Mouse (Mus musculus): Measurements from ENCODE around the gene Ash1l. TPM values are rescaled to one million over a fixed set of nuclear protein-coding genes. Genes with fewer than 3 reads are reported as not detected.
A peak's percentile ranks its signal among the peaks of the same experiment; 100 is the strongest.

Gene Ash1l
- polyA plus RNA-seq, 1 experiment from 2014 or later: 27.2 TPM

DNA sequence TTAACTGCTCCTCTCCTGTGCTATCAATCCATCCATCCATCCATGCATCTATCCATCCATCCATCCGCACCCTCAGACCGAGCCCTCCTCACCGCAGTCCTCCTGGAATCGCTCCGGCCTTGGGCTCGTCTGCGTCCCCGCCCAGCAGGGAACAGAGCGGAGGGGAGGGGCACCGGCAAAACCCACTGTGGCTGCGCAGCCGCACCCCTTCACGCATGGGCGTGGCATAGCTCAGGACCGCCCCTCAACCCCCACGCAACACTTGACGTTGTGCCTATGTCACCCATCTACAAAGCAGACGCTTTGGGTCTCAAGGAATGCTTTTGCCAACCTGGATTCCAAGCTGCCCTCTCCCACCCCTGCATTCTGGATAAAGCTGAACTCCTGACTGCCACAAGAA lies 142.8 kb downstream of the Ash1l start, which contains the start of gene Rusc1:
TSS of gene Rusc1 (minus strand) at position 137 of the 400 bp plus-strand sequence.
- peak; percentile 58 for ATAC-seq (ENCODE audit: low FRiP score, low TSS enrichment)
- Histone ChIP-seq H3K4me1 (ENCODE audit: control insufficient read depth, insufficient read depth, low read length) (peaks cover 22% of the 10 kb centered on the region; the same call in 1 of the 2 replicates), H3K36me3 (ENCODE audit: control insufficient read depth, insufficient read depth, low read length) (peaks cover 36% of the 10 kb centered on the region), H3K9me3 (ENCODE audit: control insufficient read depth, low read length) (no peaks in the 10 kb centered on the region), H3K9ac (ENCODE audit: low read depth, low read length) (peak within 1 kb of the TSS; percentile 32), H3K27me3 (ENCODE audit: control insufficient read depth, insufficient read depth, low read length) (peaks cover 18% of the 10 kb centered on the region), H3K27ac (ENCODE audit: low read depth, low read length) (no peak within 1 kb of the TSS), H3K4me3 (ENCODE audit: low read length) (peak within 1 kb of the TSS; percentile 70), H3K4me2 (replicated peaks; ENCODE audit: low read depth, low read length) (peak within 1 kb of the TSS; percentile 48)
- WGBS: 3% methylated on average over 18 of the region's 18 CpGs

DNA sequence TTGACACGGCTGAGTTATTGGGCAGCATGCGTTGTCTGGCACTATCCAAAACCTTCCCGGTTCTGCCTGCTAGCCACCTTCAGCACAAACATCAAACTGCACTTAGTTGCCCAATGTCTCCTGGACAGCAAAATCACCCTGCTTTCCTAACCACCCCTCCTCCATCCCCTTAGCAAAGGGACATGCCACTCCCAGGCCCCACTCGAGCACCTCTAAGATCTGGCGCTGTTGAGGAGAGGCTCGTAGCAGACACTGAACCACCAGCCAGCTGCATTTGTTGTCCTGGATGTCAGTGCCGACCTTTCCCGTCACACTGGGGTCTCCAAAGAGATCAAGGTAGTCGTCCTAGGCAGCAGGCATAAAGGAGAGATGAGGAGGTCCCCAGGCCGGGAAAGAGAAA lies 143.6 kb downstream of the Ash1l start:
- H3K4me1 ChIP-seq (ENCODE audit: control insufficient read depth, insufficient read depth, low read length): peaks cover 18% of the 10 kb centered on the region; the same call in 1 of the 2 replicates
- no peak overlapping the region for H3K4me3 ChIP-seq (ENCODE audit: low read length)
- no peak overlapping the region for H3K9ac ChIP-seq (ENCODE audit: low read depth, low read length)
- no peak for ATAC-seq (ENCODE audit: low FRiP score, low TSS enrichment)
- H3K36me3 ChIP-seq (ENCODE audit: control insufficient read depth, insufficient read depth, low read length): peaks cover 44% of the 10 kb centered on the region
- 74% methylated on average over 10 of the region's 10 CpGs for WGBS
- H3K27me3 ChIP-seq (ENCODE audit: control insufficient read depth, insufficient read depth, low read length): peaks cover 14% of the 10 kb centered on the region
- no peak overlapping the region for H3K27ac ChIP-seq (ENCODE audit: low read depth, low read length)
- no peak overlapping the region for H3K4me2 ChIP-seq (replicated peaks; ENCODE audit: low read depth, low read length)
- no peaks in the 10 kb centered on the region for H3K9me3 ChIP-seq (ENCODE audit: control insufficient read depth, low read length)

DNA sequence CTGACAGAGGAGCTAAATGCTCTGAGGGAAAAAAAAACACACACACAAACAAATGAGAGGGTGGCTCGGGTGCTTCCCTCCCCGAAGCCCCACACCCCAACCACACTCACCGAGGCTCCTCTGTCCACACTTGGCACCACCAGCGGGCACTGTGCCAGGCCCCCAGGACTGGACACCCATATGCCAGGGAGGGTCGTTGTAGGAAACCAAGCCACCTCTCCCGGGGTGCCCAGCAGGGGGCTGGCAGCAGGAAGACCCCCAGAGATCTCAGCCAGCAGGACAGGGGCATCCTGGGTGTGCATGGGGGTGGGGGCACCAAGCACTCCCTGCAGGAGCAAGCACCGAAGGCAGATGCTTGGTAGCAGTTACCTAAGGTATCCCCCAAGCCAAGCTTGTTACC lies 150.4 kb downstream of the Ash1l start, which contains the start of gene Gm43738:
TSS of gene Gm43738 (minus strand) at position 289 of the 400 bp plus-strand sequence.
- no peaks in the 10 kb centered on the region for H3K27me3 ChIP-seq (ENCODE audit: control insufficient read depth, insufficient read depth, low read length)
- H3K4me1 ChIP-seq (ENCODE audit: control insufficient read depth, insufficient read depth, low read length): peaks cover 15% of the 10 kb centered on the region
- peak within 1 kb of the TSS; percentile 82 for H3K4me3 ChIP-seq (ENCODE audit: low read length)
- peaks cover 39% of the 10 kb centered on the region; the same call in 1 of the 2 replicates for H3K36me3 ChIP-seq (ENCODE audit: control insufficient read depth, insufficient read depth, low read length)
- H3K27ac ChIP-seq (ENCODE audit: low read depth, low read length): 0 out of 2 replicates have a peak within 1 kb of the TSS, but pooled peaks have one; percentile 55
- H3K9me3 ChIP-seq (ENCODE audit: control insufficient read depth, low read length): no peaks in the 10 kb centered on the region
- H3K9ac ChIP-seq (ENCODE audit: low read depth, low read length): peak within 1 kb of the TSS; percentile 74
- 49% methylated on average over 7 of the region's 7 CpGs for whole genome bisulfite sequencing
- no peak for ATAC-seq (ENCODE audit: low FRiP score, low TSS enrichment)
- peak within 1 kb of the TSS; percentile 91 for H3K4me2 ChIP-seq (replicated peaks; ENCODE audit: low read depth, low read length)

DNA sequence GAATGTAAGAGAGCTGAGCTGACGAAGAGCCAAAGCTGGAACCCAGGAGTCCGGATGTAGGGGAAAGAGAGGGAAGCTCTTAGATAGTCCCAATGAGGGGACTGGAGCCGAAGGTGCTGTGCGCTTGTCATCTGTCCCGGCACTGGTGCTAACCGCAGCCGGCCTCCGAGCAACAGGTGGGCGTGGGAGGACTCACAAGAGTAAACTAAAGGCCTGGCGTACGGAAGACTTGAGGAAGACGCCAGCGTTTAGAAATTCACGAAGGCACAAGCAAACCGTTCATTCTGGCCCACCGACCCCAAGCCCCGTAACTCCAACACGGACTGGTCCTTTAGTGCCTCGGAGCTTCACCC lies 151.0 kb downstream of the Ash1l start:
- peak overlapping the region; percentile 82 for H3K4me3 ChIP-seq (ENCODE audit: low read length)
- H3K9ac ChIP-seq (ENCODE audit: low read depth, low read length): peak overlapping the region; percentile 74
- H3K4me2 ChIP-seq (replicated peaks; ENCODE audit: low read depth, low read length): peak overlapping the region; percentile 91
- H3K27me3 ChIP-seq (ENCODE audit: control insufficient read depth, insufficient read depth, low read length): no peaks in the 10 kb centered on the region
- 1% methylated on average over 19 of the region's 19 CpGs for WGBS
- H3K27ac ChIP-seq (ENCODE audit: low read depth, low read length): 0 out of 2 replicates have a peak overlapping the region, but pooled peaks have one; percentile 55
- peaks cover 33% of the 10 kb centered on the region; the same call in 1 of the 2 replicates for H3K36me3 ChIP-seq (ENCODE audit: control insufficient read depth, insufficient read depth, low read length)
- peak; percentile 16; the same call in 1 of the 2 replicates for ATAC-seq (ENCODE audit: low FRiP score, low TSS enrichment)
- peaks cover 15% of the 10 kb centered on the region for H3K4me1 ChIP-seq (ENCODE audit: control insufficient read depth, insufficient read depth, low read length)
- H3K9me3 ChIP-seq (ENCODE audit: control insufficient read depth, low read length): no peaks in the 10 kb centered on the region

DNA sequence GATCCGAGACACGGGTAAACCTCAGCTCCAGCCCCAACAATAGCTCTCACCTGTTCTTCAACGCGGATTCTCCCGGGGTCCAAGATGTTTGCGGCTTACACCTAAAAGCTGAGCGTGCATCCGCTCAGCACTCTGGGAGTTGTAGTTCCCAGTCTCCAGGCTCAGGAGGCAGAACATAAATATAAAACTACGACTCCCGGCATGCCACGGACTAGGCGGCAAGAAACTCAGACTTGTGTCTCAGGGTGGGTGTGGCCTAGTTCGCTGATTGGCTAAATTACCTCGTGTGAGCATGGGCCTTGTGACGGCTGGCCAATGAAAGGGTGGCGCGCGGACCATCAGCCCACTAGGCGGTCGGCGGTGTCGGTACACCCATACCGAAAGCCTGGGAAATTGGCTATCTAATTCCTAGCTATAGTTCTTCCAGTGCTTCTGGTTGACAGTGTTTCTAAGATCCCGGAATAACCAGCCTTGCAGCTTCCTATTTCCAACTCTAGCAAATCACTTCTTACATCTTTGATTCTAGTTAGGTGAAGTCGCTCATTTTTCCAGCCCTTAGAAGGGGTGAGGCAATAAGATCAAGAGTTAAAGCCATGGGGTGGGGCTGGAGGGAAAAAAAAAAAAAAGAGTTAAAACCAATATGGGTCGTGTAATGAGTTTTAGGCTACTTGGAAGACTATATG lies 151.5 kb downstream of the Ash1l start, which contains the start of gene Fdps:
TSS of gene Fdps (minus strand) at position 148 of the 683 bp plus-strand sequence.
- no peaks in the 10 kb centered on the region for H3K27me3 ChIP-seq (ENCODE audit: control insufficient read depth, insufficient read depth, low read length)
- peak within 1 kb of the TSS; percentile 55; the same call in 1 of the 2 replicates for H3K27ac ChIP-seq (ENCODE audit: low read depth, low read length)
- peak within 1 kb of the TSS; percentile 91 for H3K4me2 ChIP-seq (replicated peaks; ENCODE audit: low read depth, low read length)
- peak within 1 kb of the TSS; percentile 74 for H3K9ac ChIP-seq (ENCODE audit: low read depth, low read length)
- peak; percentile 99 for ATAC-seq (ENCODE audit: low FRiP score, low TSS enrichment)
- H3K4me3 ChIP-seq (ENCODE audit: low read length): peak within 1 kb of the TSS; percentile 82
- H3K4me1 ChIP-seq (ENCODE audit: control insufficient read depth, insufficient read depth, low read length): peaks cover 15% of the 10 kb centered on the region
- WGBS: under 1% methylated on average over 26 of the region's 26 CpGs
- no peaks in the 10 kb centered on the region for H3K9me3 ChIP-seq (ENCODE audit: control insufficient read depth, low read length)
- H3K36me3 ChIP-seq (ENCODE audit: control insufficient read depth, insufficient read depth, low read length): peaks cover 28% of the 10 kb centered on the region; the same call in 1 of the 2 replicates

DNA sequence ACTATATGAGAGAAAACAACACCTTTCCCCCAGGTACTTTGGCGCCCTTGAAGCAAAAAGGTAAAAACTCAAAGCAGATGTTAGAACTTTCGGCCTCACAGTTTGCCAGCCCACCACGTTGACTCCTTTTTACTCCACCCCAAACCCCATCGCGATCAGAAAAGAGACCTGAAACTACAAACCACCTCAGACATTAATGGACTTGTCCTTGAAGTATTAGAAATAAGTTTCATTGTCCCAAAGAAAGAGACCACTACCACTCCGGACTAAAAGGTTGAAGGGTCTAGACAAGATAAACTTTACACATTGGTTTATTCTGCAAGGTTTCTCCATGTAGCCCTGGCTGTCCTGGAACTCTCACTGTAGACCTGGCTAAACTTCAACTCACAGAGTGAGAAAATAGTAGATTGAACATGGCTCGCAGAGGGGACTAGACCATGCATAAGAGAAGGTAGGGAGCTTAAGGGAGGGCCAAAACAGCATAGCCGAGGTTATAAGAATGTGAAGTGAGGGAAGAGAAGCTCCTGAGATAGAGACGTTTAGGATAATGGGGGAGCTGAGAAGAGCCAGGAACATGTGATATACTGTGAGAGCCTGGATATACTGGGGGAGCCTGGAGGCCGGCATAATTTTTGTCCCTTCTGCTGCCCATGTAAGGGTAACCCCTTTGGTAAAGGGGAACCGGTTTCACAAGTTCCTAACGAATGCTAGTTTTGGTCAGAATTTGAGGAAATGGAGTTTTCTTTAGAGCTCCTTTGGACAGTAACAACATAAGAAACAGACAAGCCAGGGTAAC lies 152.3 kb downstream of the Ash1l start:
- peaks cover 20% of the 10 kb centered on the region; the same call in 1 of the 2 replicates for H3K36me3 ChIP-seq (ENCODE audit: control insufficient read depth, insufficient read depth, low read length)
- peak overlapping the region; percentile 82; the same call in 1 of the 2 replicates for H3K4me3 ChIP-seq (ENCODE audit: low read length)
- H3K4me1 ChIP-seq (ENCODE audit: control insufficient read depth, insufficient read depth, low read length): peaks cover 15% of the 10 kb centered on the region
- H3K27me3 ChIP-seq (ENCODE audit: control insufficient read depth, insufficient read depth, low read length): no peaks in the 10 kb centered on the region
- 0 out of 2 replicates have a peak overlapping the region, but pooled peaks have one; percentile 44 for H3K9ac ChIP-seq (ENCODE audit: low read depth, low read length)
- ATAC-seq (ENCODE audit: low FRiP score, low TSS enrichment): no peak
- peak overlapping the region; percentile 26; the same call in 1 of the 2 replicates for H3K27ac ChIP-seq (ENCODE audit: low read depth, low read length)
- no peaks in the 10 kb centered on the region for H3K9me3 ChIP-seq (ENCODE audit: control insufficient read depth, low read length)
- H3K4me2 ChIP-seq (replicated peaks; ENCODE audit: low read depth, low read length): peak overlapping the region; percentile 47
- 66% methylated on average over 12 of the region's 12 CpGs for WGBS

DNA sequence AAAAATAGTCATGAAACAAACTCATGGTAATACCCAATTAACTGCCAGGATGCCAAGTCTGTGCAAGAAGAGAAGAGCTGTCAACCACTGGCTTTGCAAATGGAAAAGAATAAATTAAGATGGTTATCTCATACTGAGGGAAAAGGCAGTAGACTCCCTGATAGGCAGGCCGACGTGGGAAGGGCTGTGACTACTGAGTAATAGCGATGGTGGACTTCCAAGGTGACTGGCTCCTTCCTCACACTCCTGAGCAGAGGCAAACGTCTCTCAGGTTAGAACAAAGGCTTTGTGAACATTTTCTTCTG lies 152.8 kb downstream of the Ash1l start:
- Histone ChIP-seq H3K9ac (ENCODE audit: low read depth, low read length) (no peak overlapping the region), H3K4me1 (ENCODE audit: control insufficient read depth, insufficient read depth, low read length) (peaks cover 15% of the 10 kb centered on the region), H3K4me3 (ENCODE audit: low read length) (no peak overlapping the region), H3K36me3 (ENCODE audit: control insufficient read depth, insufficient read depth, low read length) (peaks cover 16% of the 10 kb centered on the region; the same call in 1 of the 2 replicates), H3K27ac (ENCODE audit: low read depth, low read length) (peak overlapping the region; percentile 26; the same call in 1 of the 2 replicates), H3K27me3 (ENCODE audit: control insufficient read depth, insufficient read depth, low read length) (no peaks in the 10 kb centered on the region), H3K4me2 (replicated peaks; ENCODE audit: low read depth, low read length) (no peak overlapping the region), H3K9me3 (ENCODE audit: control insufficient read depth, low read length) (no peaks in the 10 kb centered on the region)
- no peak for ATAC-seq (ENCODE audit: low FRiP score, low TSS enrichment)
- 57% methylated on average over 4 of the region's 4 CpGs for WGBS

DNA sequence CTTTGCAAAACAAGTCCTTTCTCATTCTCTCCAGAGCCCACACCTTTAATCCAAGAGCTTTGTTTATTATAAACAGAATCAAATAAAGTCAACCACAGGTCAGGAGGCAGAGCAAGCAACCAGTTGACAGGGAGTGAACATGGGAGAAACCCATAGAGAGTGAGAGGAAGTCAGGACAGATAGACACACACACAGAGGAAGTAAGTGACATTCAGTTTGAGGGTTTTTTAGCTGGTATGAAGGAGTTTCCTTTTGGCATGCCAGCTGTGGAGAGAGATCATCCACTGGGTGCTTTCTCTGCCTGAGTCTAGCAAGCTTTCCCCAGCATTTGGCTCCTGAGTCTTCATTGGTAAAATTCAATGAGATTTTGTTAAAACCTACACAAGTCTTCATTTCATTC lies 156.5 kb downstream of the Ash1l start:
- no peak overlapping the region for H3K27ac ChIP-seq (ENCODE audit: low read depth, low read length)
- no peaks in the 10 kb centered on the region for H3K4me1 ChIP-seq (ENCODE audit: control insufficient read depth, insufficient read depth, low read length)
- no peaks in the 10 kb centered on the region for H3K36me3 ChIP-seq (ENCODE audit: control insufficient read depth, insufficient read depth, low read length)
- no peak overlapping the region for H3K4me2 ChIP-seq (replicated peaks; ENCODE audit: low read depth, low read length)
- H3K4me3 ChIP-seq (ENCODE audit: low read length): no peak overlapping the region
- H3K9me3 ChIP-seq (ENCODE audit: control insufficient read depth, low read length): no peaks in the 10 kb centered on the region
- no peaks in the 10 kb centered on the region for H3K27me3 ChIP-seq (ENCODE audit: control insufficient read depth, insufficient read depth, low read length)
- H3K9ac ChIP-seq (ENCODE audit: low read depth, low read length): no peak overlapping the region
- ATAC-seq (ENCODE audit: low FRiP score, low TSS enrichment): no peak
